ENCODE assay signal across 9 mouse cellular contexts in genomic region chr8:105965266-105965904, GRCm38 (mm10). TPM values are rescaled to one million over a fixed set of nuclear protein-coding genes. Genes with fewer than 3 reads are reported as not detected.
DNase-seq lines count a peak whose midpoint lies in the region; ATAC-seq and TF ChIP-seq lines count a peak whose summit lies in the region.
"Had no signal": no experiment of that assay in that cellular context is flagged by ENCODE, and none has a peak within 500 bp of the region (broad histone marks: within the 10 kb centered on the region; RNA-seq: fewer than 3 reads in every experiment).

No protein-coding gene starts in this region.

- intact Hi-C loops in heart, postnatal 10 days (cut with DNase I): loop anchor here (2.0 kb wide), 1 partner anchor 29 kb away; no protein-coding TSS in a partner anchor

- H3K27me3 ChIP-seq in limb, embryonic 12.5 days: no peaks in the 10 kb centered on the region
- H3K27me3 ChIP-seq in midbrain, embryonic 13.5 days: peaks cover 39% of the 10 kb centered on the region
- no peaks in the 10 kb centered on the region for H3K27me3 ChIP-seq in testis, adult 2 months (ENCODE audit: control insufficient read depth, insufficient read depth, low read length)

- H3K9ac ChIP-seq in limb, embryonic 12.5 days (replicated peaks): peak overlapping the region; percentile 89
- peak overlapping the region; percentile 53 for H3K9ac ChIP-seq in midbrain, embryonic 13.5 days (replicated peaks)

- TF ChIP-seq POLR2A in testis, adult 2 months (IDR thresholded peaks at IDR 0.05; ENCODE audit: control insufficient read depth, low read depth, low read length): no peak; the same call in 1 of the 2 replicates

- peak overlapping the region; percentile 73 for H3K4me2 ChIP-seq in limb, embryonic 12.5 days
- peak overlapping the region; percentile 63 for H3K4me2 ChIP-seq in midbrain, embryonic 13.5 days (replicated peaks)

- peaks cover 28% of the 10 kb centered on the region for H3K4me1 ChIP-seq in limb, embryonic 12.5 days (replicated peaks)
- H3K4me1 ChIP-seq in midbrain, embryonic 13.5 days (replicated peaks): peaks cover 11% of the 10 kb centered on the region
- peaks cover 19% of the 10 kb centered on the region for H3K4me1 ChIP-seq in testis, adult 2 months (ENCODE audit: control insufficient read depth, insufficient read depth, low read length)

- DNase-seq in CD4-positive helper T cell, adult 2 months (ENCODE audit: low read depth, low spot score): peak; percentile 61
- peak; percentile 38 for DNase-seq in T-cell, adult 2 months (ENCODE audit: low spot score)
- peak; percentile 71 to 78 for DNase-seq in heart, postnatal 10 days
- no peak for DNase-seq in layer of hippocampus, adult 9-10 months (ENCODE audit: low spot score)

- peak overlapping the region; percentile 84 for H3K27ac ChIP-seq in limb, embryonic 12.5 days
- H3K27ac ChIP-seq in midbrain, embryonic 13.5 days: no peak overlapping the region
- H3K27ac ChIP-seq in testis, adult 2 months (ENCODE audit: control insufficient read depth, insufficient read depth, low read depth, low read length): peak overlapping the region; percentile 22

- 2% methylated on average over 40 of the region's 40 CpGs for WGBS in limb, embryonic 12.5 days
- WGBS in midbrain, embryonic 13.5 days: 4% methylated on average over 39 of the region's 40 CpGs

- H3K36me3 ChIP-seq in limb, embryonic 12.5 days: peaks cover 3% of the 10 kb centered on the region; the same call in 1 of the 2 replicates
- no peaks in the 10 kb centered on the region for H3K36me3 ChIP-seq in midbrain, embryonic 13.5 days
- H3K36me3 ChIP-seq in testis, adult 2 months (ENCODE audit: control insufficient read depth, insufficient read depth, low read length): no peaks in the 10 kb centered on the region

- TF ChIP-seq CTCF in testis, adult 2 months (IDR thresholded peaks at IDR 0.05; ENCODE audit: control insufficient read depth, insufficient read depth, insufficient replicate concordance, low read depth, low read length): no peak

- peak overlapping the region; percentile 82 for H3K4me3 ChIP-seq in limb, embryonic 12.5 days (replicated peaks)
- peak overlapping the region; percentile 48 for H3K4me3 ChIP-seq in midbrain, embryonic 13.5 days (replicated peaks)
- H3K4me3 ChIP-seq in testis, adult 2 months (ENCODE audit: control insufficient read depth, low read depth, low read length): peak overlapping the region; percentile 87

- ATAC-seq in erythroid progenitor cell, adult 5-6 weeks (replicated peaks; ENCODE audit: low FRiP score, poor library complexity, severe bottlenecking): peak; percentile 36; the same call in 1 of the 2 replicates
- peak; percentile 48 for ATAC-seq in limb, embryonic 12.5 days (ENCODE audit: insufficient number of reproducible peaks, insufficient read depth, low FRiP score, low TSS enrichment, low read depth)
- ATAC-seq in midbrain, embryonic 13.5 days: peak; percentile 50

- no peaks in the 10 kb centered on the region for H3K9me3 ChIP-seq in limb, embryonic 12.5 days
- no peaks in the 10 kb centered on the region for H3K9me3 ChIP-seq in midbrain, embryonic 13.5 days

RNA-seq across cellular contexts. Expression of gene Slc12a4, which starts 0.5 kb away (rescaled TPM):
- total RNA-seq in erythroid progenitor cell, adult 5-6 weeks (2015; ENCODE audit: low replicate concordance): 2.5 and 3.4 TPM in 2 replicates
- 4.0 and 13.7 TPM in 2 replicates for total RNA-seq in erythroid progenitor cell, adult 5-6 weeks (2017; ENCODE audit: low replicate concordance)
- total RNA-seq in heart, postnatal 10 days (2021): 10 to 100 TPM; 59.1 to 70.0 TPM
- 35.5 and 42.8 TPM in 2 replicates for polyA plus RNA-seq in limb, embryonic 12.5 days (2016; fragmentation: Nextera tagmentation; extraction: Ambion mirVana)
- polyA plus RNA-seq in midbrain, embryonic 13.5 days (2015; fragmentation: Nextera tagmentation; extraction: Ambion mirVana): 5.2 and 5.6 TPM in 2 replicates
- 5.6 and 5.9 TPM in 2 replicates for polyA plus RNA-seq in testis, adult 2 months (2012; rRNA removed)

RNA-seq across cellular contexts. Expression of gene Dpep3, which starts 13.8 kb away (rescaled TPM):
- total RNA-seq in erythroid progenitor cell, adult 5-6 weeks (2015; ENCODE audit: low replicate concordance): not detected in 2 replicates
- not detected in 2 replicates for total RNA-seq in erythroid progenitor cell, adult 5-6 weeks (2017; ENCODE audit: low replicate concordance)
- total RNA-seq in heart, postnatal 10 days (2021): not detected
- polyA plus RNA-seq in limb, embryonic 12.5 days (2016; fragmentation: Nextera tagmentation; extraction: Ambion mirVana): not detected in 2 replicates
- not detected in 2 replicates for polyA plus RNA-seq in midbrain, embryonic 13.5 days (2015; fragmentation: Nextera tagmentation; extraction: Ambion mirVana)
- polyA plus RNA-seq in testis, adult 2 months (2012; rRNA removed): 561 and 647 TPM in 2 replicates
- total RNA-seq: layer of hippocampus, postnatal 10 days had no signal

RNA-seq across cellular contexts. Expression of gene Lcat, which starts 22.2 kb away (rescaled TPM):
- not detected in 2 replicates for total RNA-seq in erythroid progenitor cell, adult 5-6 weeks (2015; ENCODE audit: low replicate concordance)
- 2.4 TPM in 1 of 2 replicates, not detected in the other for total RNA-seq in erythroid progenitor cell, adult 5-6 weeks (2017; ENCODE audit: low replicate concordance)
- under 1 TPM; 0.64 to 0.77 TPM for total RNA-seq in heart, postnatal 10 days (2021)
- polyA plus RNA-seq in limb, embryonic 12.5 days (2016; fragmentation: Nextera tagmentation; extraction: Ambion mirVana): 2.2 and 2.3 TPM in 2 replicates
- 0.30 and 0.54 TPM in 2 replicates for polyA plus RNA-seq in midbrain, embryonic 13.5 days (2015; fragmentation: Nextera tagmentation; extraction: Ambion mirVana)
- 0.84 and 1.6 TPM in 2 replicates for polyA plus RNA-seq in testis, adult 2 months (2012; rRNA removed)

RNA-seq across cellular contexts. Expression of gene Dus2, which starts 25.8 kb away (rescaled TPM):
- 0.72 and 6.7 TPM in 2 replicates for total RNA-seq in erythroid progenitor cell, adult 5-6 weeks (2015; ENCODE audit: low replicate concordance)
- total RNA-seq in erythroid progenitor cell, adult 5-6 weeks (2017; ENCODE audit: low replicate concordance): 6.3 and 14.4 TPM in 2 replicates
- total RNA-seq in heart, postnatal 10 days (2021): 1 to 10 TPM; 8.4 to 8.5 TPM
- 23.8 and 24.4 TPM in 2 replicates for polyA plus RNA-seq in limb, embryonic 12.5 days (2016; fragmentation: Nextera tagmentation; extraction: Ambion mirVana)
- 19.3 and 23.0 TPM in 2 replicates for polyA plus RNA-seq in midbrain, embryonic 13.5 days (2015; fragmentation: Nextera tagmentation; extraction: Ambion mirVana)
- 11.4 and 12.8 TPM in 2 replicates for polyA plus RNA-seq in testis, adult 2 months (2012; rRNA removed)

RNA-seq across cellular contexts. Expression of gene Psmb10, which starts 27.1 kb away (rescaled TPM):
- 20.2 and 25.2 TPM in 2 replicates for total RNA-seq in erythroid progenitor cell, adult 5-6 weeks (2015; ENCODE audit: low replicate concordance)
- 2.7 and 4.2 TPM in 2 replicates for total RNA-seq in erythroid progenitor cell, adult 5-6 weeks (2017; ENCODE audit: low replicate concordance)
- 10 to 100 TPM; 81.1 to 88.5 TPM for total RNA-seq in heart, postnatal 10 days (2021)
- 24.1 and 26.9 TPM in 2 replicates for polyA plus RNA-seq in limb, embryonic 12.5 days (2016; fragmentation: Nextera tagmentation; extraction: Ambion mirVana)
- polyA plus RNA-seq in midbrain, embryonic 13.5 days (2015; fragmentation: Nextera tagmentation; extraction: Ambion mirVana): 38.7 and 40.3 TPM in 2 replicates
- 10.5 and 11.3 TPM in 2 replicates for polyA plus RNA-seq in testis, adult 2 months (2012; rRNA removed)

Comparison
In these comparisons a context has a peak if more than half of its experiments do, and no peak if none do; other contexts are left out.
1. RNA of gene Dpep3, which starts 13.8 kb away (polyA plus RNA-seq): 561 to 647 TPM in testis, adult 2 months; not detected in limb, embryonic 12.5 days and not detected in midbrain, embryonic 13.5 days; every median in the first group is over 100 times any median in the second.
2. Peak in every context shown above with its lines, with median percentiles within 50 percentile points of each other: ATAC-seq and H3K4me3 ChIP-seq.